Mouse (Mus musculus): Measurements from ENCODE around the gene Ttk. TPM values are rescaled to one million over a fixed set of nuclear protein-coding genes. Genes with fewer than 3 reads are reported as not detected.

Gene Ttk
- total RNA-seq, 4 experiments from 2014 or later: 0.12 TPM; not detected in 3

GRCm38 (mm10) chr9:83893767-83894330 lies 59.4 kb downstream of the Ttk start:
- no peak for DNase-seq (ENCODE audit: low spot score in 2 of 2)

DNA sequence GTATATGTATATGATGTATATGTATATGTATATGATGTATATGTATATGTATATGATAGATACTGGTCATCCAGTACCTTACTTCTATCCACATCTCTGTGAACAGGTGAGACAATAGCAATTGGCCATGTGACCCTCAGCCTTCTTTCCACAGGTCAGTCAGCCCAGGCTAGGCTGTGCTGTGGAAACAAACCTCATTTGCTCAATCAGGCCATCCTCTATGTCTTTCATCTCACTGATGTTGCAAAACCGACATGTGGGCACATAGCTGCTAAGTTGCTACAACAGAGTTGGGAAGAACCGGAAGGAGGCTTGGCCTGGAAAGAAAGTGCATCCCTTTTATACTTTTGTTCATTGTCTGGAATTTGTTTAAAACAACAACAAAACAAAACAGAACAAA lies 67.6 kb downstream of the Ttk start:
- DNase-seq (ENCODE audit: low spot score in 2 of 2): no peak

GRCm38 (mm10) chr9:83905820-83906219 lies 71.3 kb downstream of the Ttk start:
- no peak for DNase-seq (ENCODE audit: low spot score in 2 of 2)

GRCm38 (mm10) chr9:83907017-83907416 lies 72.5 kb downstream of the Ttk start:
- DNase-seq (ENCODE audit: low spot score in 2 of 2): no peak

DNA sequence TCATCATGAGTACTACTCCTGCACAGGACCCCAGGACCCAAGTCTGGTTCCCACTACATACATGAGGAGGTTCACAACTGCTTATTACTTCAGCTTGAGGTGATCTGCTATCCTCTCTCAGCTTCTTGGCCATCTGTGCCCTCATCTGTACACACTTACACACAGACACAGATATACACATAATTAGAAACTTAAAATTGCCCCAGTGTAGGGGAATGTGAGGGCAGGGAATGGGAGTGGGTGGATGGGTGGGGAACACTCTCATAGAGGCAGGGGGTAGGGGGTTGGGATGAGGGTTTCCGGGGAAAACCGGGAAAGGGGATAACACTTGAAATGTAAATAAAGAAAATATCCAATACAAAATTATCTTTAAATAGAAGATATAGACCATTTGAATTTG lies 75.3 kb downstream of the Ttk start:
- no peak for DNase-seq (ENCODE audit: low spot score in 2 of 2)

DNA sequence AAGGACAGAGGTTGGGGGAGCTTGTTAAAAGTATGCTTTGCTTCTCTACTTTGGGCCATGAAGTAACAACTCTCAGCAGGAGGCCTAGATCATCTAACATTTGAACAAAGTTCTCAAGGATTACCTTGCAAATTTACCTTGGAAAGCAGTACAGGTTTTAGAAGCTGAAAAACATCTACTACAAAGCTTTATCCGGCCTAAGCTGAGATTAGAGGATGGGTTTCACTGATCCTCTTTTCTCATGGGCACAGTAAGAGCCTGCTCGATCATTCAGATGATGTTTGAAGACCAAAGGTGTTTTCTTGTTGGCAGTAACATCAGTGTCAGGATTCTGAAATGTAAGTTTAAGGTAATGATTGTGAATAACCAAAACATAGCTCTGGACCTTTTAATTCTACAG lies 76.4 kb downstream of the Ttk start:
- no peak for DNase-seq (ENCODE audit: low spot score in 2 of 2)

Other genes with a start within 250 kb of the Ttk start
- under 1 TPM in 3 of 4 experiments, not detected in 1; 0.12 to 0.35 (median 0.12) TPM for gene Elovl4, start 28.4 kb upstream of the Ttk start, total RNA-seq (2022)
- gene Bckdhb, start 90.5 kb downstream of the Ttk start, total RNA-seq (2022): 10 to 100 TPM; 37.0 to 61.2 (median 49.0) TPM

All from gastrocnemius, adult 8-10 months (tissue).